14 mouse cellular contexts compared by ENCODE assay signal in genomic region chr4:100324719-100325515, GRCm38 (mm10).
DNase-seq lines count a peak whose midpoint lies in the region; ATAC-seq lines count a peak whose summit lies in the region.
"Had no signal": no experiment of that assay in that cellular context is flagged by ENCODE, and none has a peak within 500 bp of the region (broad histone marks: within the 10 kb centered on the region; RNA-seq: fewer than 3 reads in every experiment).

No protein-coding gene starts in this region.

- H3K4me1 ChIP-seq in liver, embryonic 11.5 days (replicated peaks; ENCODE audit: control insufficient read depth, insufficient read depth, low read length) = no peaks in the 10 kb centered on the region
- no peaks in the 10 kb centered on the region for H3K4me1 ChIP-seq in midbrain, embryonic 13.5 days (replicated peaks)
- H3K4me1 ChIP-seq: forebrain, embryonic 12.5 days had no signal

- WGBS in liver, embryonic 11.5 days = 73% methylated on average over 14 of the region's 14 CpGs
- 89% methylated on average over 14 of the region's 14 CpGs for WGBS in midbrain, embryonic 13.5 days

- intact Hi-C loops in heart, postnatal 36 days (cut with DNase I) = no loop called here

- H3K9ac ChIP-seq in liver, embryonic 11.5 days (ENCODE audit: low read depth, low read length) = no peak overlapping the region
- no peak overlapping the region for H3K9ac ChIP-seq in midbrain, embryonic 13.5 days (replicated peaks)
- H3K9ac ChIP-seq: forebrain, embryonic 12.5 days; liver, embryonic 14.5 days had no signal

- no peak overlapping the region for H3K4me3 ChIP-seq in liver, embryonic 11.5 days (ENCODE audit: low read depth, low read length)
- H3K4me3 ChIP-seq in midbrain, embryonic 13.5 days (replicated peaks) = no peak overlapping the region
- H3K4me3 ChIP-seq: forebrain, embryonic 12.5 days; left cerebral cortex, adult 2 months; midbrain, embryonic 10.5 days had no signal

- no peaks in the 10 kb centered on the region for H3K9me3 ChIP-seq in liver, embryonic 11.5 days (ENCODE audit: control insufficient read depth, low read length)
- H3K9me3 ChIP-seq in midbrain, embryonic 13.5 days = no peaks in the 10 kb centered on the region
- H3K9me3 ChIP-seq: forebrain, embryonic 12.5 days; midbrain, embryonic 10.5 days had no signal

- no peak overlapping the region for H3K27ac ChIP-seq in liver, embryonic 11.5 days (ENCODE audit: low read depth, low read length)
- H3K27ac ChIP-seq in midbrain, embryonic 13.5 days = no peak overlapping the region
- H3K27ac ChIP-seq: forebrain, embryonic 12.5 days; left cerebral cortex, adult 2 months; liver, embryonic 14.5 days; midbrain, embryonic 10.5 days had no signal

- DNase-seq in cerebellum, adult 11-12 months = no peak
- peak; percentile 15 for DNase-seq in heart, postnatal 4 days
- DNase-seq in heart, postnatal 36 days = no peak
- DNase-seq in urinary bladder, postnatal 14 days (ENCODE audit: low spot score) = peak; percentile 23
- no peak for DNase-seq in urinary bladder, postnatal 25 days (ENCODE audit: low spot score)
- DNase-seq in liver, embryonic 11.5 days (ENCODE audit: low spot score) = no peak
- DNase-seq: adrenal gland, adult 8-10 months; kidney, postnatal 36 days had no signal

- 0 out of 2 replicates have a peak, but pooled peaks have one; percentile 17 for ATAC-seq in cerebellum, adult (ENCODE audit: insufficient number of reproducible peaks, low FRiP score, low TSS enrichment)
- no peak for ATAC-seq in liver, embryonic 11.5 days (replicated peaks; ENCODE audit: low FRiP score)
- no peak for ATAC-seq in midbrain, embryonic 13.5 days

- H3K4me2 ChIP-seq in liver, embryonic 11.5 days = no peak overlapping the region
- H3K4me2 ChIP-seq in midbrain, embryonic 13.5 days (replicated peaks) = no peak overlapping the region
- H3K4me2 ChIP-seq: forebrain, embryonic 12.5 days had no signal

- H3K36me3 ChIP-seq in liver, embryonic 11.5 days (ENCODE audit: control insufficient read depth, insufficient read depth, low read length) = no peaks in the 10 kb centered on the region
- no peaks in the 10 kb centered on the region for H3K36me3 ChIP-seq in midbrain, embryonic 13.5 days
- H3K36me3 ChIP-seq: forebrain, embryonic 12.5 days; midbrain, embryonic 10.5 days had no signal

- H3K27me3 ChIP-seq in liver, embryonic 11.5 days (replicated peaks; ENCODE audit: control insufficient read depth, insufficient read depth, low read length) = no peaks in the 10 kb centered on the region
- no peaks in the 10 kb centered on the region for H3K27me3 ChIP-seq in midbrain, embryonic 13.5 days
- H3K27me3 ChIP-seq: forebrain, embryonic 12.5 days had no signal

Comparison
In these comparisons a context has a peak if more than half of its experiments do, and no peak if none do; other contexts are left out.
1. DNase-seq: peak in heart, postnatal 4 days (single experiment) and urinary bladder, postnatal 14 days (single experiment); none in cerebellum, adult 11-12 months (single experiment), heart, postnatal 36 days (0 of 2), urinary bladder, postnatal 25 days (single experiment) and liver, embryonic 11.5 days (single experiment).